Mouse (Mus musculus) layer of hippocampus, adult 9-10 months (tissue): ENCODE results near the gene Cpne9.

Experiments
- DNase-seq: peaks from one replicate; pipeline ENCODE4 v3.0.0; 2022; ENCODE audit warnings: low spot score

The Cpne9 gene

DNA sequence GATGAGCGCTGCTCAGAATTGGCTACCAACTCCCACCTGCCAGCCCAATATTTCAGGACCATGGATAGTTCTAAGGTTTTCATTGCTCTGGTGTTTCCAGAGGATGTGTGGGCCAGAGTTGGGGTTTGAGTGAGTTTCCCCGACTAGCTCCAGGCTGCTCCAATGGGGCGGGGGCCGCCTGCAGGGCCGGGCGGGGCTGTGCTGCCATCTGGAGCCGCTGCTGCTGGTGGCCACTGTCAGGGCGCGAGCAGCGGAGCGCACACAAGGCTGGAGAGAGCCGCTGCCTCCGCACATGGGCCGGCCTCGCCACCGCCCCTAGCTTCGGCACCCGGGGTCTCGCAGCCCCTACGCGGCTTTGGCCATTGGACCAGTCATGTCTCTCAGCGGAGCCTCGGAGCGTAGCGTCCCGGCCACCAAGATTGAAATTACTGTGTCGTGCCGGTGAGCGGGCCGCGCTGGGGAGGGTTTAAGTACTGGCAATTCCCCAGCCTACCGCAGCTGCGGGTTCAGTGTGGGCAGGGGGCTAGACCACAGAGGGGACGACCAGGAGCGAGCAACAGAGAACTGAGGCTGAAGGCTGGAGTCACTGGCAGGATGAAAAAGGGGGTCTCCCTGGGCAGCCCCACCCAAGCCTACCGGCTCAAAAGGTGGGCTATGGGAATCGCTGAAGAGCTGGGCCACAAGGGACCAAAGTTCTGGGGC lies at the start of gene Cpne9:
Gene Cpne9, plus strand, starts transcription at position 207 of the 702 bp plus-strand sequence.
- DNase-seq, result no peak

DNA sequence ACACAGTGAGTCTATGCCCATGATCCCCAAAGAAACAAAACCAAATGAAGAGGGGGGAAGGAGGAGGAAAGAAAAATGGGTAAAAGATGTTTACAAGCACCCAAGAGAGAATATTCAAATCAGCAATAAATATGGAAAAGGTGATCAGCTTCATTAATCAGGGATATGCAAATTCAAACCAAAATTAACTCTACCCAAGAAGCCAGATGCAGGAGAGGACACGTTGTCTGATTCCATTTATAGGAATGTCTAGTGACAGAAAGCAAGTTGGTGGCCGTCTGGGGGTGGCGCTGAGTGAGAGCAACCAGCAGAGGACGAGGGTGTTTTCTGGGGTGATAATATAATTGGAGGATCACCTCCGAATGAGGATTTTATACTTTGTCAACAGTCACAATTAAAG lies 47.0 kb upstream of the Cpne9 start:
- no peak for DNase-seq

DNA sequence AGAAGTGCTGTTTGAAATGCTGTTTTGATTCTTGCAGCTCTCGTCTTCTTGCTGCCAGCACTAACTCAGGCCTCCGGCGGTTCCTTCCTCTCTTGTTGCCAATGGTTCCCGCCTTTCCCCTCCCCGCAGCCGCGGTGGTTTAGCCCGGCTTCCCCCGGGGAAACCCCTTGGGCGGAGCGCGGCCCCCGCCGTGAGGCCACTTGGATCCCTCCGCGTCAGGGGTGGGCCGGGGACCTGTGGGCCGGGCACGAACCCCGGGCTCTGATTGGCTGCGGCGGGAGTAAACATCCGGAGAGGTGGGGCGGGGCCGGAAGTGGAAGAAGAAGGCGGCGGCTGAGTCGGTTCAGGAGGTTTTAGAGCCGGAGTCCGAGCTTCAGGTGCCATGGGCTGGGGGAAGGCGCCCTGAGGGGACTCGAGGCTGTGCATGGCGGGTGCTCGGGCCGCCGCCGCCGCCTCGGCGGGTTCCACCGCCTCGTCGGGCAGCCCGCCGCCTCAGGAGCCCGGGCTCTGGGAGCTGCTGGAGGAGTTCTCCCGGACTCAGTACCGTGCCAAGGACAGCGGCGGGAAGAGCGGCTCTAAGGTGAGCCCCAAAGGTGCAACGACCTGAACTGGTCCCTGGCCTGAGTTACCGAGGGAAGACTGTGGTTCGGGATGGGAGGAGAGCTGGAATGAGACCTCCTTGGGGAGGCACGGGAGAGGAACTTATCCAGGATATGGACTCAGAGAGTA lies 44.4 kb upstream of the Cpne9 start, which contains the start of gene Mtmr14:
Gene Mtmr14, plus strand, starts transcription at position 302 of the 729 bp plus-strand sequence.
- DNase-seq, result peak; percentile 95

DNA sequence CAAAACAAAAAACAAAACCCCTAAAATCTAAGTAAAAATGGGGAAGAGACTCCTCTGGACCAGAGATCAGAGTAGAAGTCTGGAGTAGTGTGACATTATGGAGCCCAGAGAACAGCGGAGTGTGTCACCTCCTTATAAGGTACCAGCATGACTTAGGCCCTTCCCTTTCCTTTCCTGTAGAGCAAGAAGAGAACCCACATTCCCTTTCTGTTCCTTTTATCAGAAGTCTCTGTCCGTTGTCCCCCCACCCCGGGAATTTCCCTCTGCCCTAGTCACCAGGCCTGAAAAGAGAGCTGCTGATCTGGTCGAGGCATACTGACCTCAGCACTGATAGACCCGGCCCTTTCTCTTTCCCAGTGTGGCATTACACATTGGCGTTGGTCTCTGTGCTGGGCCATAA lies 43.7 kb upstream of the Cpne9 start:
- DNase-seq, result no peak

DNA sequence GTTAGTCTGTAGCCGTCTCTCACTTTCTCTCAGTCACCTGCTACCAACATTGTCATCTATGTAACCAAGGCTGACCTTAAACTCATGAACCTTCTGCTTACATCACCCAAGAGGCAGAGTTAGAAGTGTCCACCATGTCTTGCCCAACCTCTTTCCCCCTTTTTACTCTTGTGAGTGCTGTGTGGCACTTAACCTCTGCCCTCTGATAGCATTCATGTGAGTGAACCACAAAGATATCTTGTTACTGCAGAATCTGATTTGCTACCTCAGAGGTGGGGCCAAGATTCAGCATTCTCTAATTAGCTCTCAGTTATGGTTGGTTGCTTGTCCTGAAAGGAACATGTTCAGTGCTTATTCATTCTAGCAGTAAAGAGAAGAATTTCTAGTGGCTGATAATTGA lies 39.4 kb upstream of the Cpne9 start:
- no peak for DNase-seq

DNA sequence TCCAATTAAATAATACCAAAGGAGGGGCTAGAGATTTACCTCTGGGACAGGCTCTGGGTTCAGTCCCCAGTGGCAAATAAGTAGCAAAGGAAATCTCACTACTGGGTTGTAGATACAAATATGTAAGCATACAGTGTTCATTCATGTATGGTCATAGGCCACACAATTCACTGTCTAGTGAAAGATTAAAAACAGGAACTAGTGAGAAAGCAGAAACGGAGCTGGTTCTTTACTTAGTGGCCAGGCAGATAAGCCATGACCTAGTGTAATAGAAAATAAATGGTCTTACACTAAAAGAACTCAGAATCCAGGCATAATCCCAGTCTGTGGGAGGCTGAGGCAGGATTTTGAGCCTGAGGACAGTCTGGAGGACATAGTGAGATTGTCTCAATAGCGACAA lies 36.5 kb upstream of the Cpne9 start:
- DNase-seq, result no peak

DNA sequence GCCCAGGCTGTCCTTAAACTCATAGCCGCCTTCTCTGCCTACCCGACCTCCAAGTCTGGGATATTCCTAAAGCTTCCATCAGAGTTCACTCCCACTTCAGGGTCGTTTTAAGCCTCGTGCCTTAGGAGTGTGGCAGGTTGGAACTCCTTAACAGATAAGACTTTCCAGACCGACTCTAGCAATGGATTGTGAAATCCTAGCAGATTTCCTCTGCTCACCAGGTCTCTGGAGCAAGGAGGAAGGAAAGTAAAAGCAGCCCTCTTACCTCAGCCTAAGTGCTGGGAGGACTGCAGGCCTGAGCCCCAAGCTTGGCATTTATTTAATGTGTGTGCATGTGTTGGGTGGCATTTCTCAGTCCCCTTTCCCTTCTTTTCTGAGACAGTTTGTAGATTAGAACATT lies 31.3 kb upstream of the Cpne9 start:
- DNase-seq, result no peak

DNA sequence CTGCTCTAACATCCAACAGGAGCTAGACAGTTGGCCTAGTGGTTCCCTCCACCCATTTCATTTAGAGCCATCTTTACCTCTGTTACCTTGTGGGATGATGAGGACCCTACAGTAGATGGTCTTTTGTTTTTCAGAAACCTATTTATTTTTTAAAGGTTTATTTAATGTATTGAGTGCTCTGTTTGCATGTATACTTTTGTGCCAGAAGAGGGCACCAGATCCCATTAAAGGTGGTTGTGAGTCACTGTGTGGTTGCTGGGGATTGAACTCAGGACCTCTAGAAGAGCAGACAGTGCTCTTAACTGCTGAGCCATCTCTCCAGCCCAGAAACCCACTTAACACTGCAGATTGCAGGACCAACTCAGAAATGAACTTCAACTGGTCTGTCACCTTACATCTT lies 30.2 kb upstream of the Cpne9 start:
- no peak for DNase-seq

DNA sequence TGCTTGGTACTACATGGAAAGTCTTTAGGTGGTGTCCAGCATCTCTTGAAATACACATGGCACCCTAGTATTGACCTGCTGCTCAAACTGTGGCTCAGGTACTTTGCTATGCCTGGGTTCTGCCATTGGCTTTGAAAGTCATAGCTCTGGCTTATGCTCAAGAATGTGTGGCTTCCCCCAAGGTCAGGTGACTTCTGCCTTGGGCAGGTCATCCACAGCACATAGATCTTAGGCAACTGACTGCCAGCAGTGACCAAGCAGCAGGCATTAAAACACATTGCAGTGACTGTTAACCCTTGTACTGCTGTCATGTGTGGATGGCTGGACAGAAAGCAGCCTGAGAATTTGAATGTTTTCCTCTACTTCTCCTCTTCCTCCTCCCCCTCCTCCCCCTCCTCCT lies 27.2 kb upstream of the Cpne9 start:
- no peak for DNase-seq

DNA sequence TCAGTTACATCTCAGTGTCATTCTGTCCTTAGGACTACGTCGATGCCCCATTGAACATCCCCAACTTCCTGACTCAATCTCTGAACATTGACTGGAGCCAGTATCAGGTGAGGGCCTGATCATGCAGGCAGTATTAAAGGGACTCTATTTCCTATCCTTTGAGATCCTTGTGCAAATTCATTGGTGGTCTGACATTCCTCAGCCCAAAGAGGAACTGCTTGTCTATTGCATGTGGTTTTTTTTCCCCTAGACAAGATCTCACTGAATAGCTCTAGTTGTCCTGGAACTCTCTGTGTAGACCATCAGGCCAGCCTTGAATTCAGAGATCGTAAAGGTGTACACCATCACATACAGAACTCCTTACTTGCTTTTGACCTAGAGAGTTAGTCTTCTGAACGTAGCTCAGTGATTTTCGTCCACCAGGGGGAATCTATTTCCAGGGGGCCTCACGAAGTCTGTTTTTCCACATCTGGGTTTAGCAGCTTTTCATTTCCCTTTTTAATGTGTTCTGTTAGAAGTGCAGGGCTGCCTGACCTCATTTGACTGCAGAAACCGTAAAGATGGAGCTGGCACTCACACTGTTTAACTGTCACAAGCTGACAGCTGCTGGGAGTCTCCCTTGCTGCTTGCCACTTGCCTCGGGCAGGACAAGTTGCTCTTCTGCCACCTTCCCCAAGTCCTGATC lies 20.8 kb upstream of the Cpne9 start:
- no peak for DNase-seq

DNA sequence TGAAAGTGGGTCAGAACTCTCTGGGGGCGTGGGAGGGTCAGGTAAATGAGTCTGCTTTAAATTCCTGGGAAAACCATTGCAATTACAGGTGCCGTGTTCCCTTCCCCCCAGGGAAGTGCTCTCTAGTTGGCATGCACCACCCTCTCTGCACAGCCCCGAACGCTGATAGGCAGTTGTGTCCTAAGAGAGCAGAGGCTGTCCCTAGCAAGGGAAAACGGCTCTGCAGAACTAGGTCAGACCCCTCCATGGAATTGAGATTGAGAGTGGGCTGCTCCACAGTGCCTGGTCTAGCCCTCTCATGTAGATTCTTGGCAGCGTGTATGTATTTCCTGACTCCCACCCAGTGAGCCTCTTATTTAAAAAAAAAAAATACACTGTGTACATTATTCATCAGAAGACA lies 18.6 kb upstream of the Cpne9 start:
- DNase-seq, result no peak

DNA sequence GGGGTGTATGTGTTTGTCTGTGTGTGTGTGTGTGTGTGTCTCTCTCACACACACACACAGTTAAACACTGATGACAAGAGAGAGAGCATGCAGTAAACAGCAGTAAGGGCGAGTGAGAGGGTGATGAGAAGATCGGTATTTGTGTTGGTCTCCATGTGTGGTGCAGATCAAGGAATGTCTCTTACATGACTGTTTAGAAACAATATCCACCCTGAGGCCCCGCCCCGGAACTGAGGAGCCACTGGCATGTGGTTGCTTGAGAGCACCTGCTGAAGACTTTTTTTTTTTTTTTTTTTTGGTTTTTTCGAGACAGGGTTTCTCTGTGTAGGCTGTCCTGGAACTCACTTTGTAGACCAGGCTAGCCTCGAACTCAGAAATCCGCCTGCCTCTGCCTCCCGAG lies 17.7 kb upstream of the Cpne9 start:
- no peak for DNase-seq

DNA sequence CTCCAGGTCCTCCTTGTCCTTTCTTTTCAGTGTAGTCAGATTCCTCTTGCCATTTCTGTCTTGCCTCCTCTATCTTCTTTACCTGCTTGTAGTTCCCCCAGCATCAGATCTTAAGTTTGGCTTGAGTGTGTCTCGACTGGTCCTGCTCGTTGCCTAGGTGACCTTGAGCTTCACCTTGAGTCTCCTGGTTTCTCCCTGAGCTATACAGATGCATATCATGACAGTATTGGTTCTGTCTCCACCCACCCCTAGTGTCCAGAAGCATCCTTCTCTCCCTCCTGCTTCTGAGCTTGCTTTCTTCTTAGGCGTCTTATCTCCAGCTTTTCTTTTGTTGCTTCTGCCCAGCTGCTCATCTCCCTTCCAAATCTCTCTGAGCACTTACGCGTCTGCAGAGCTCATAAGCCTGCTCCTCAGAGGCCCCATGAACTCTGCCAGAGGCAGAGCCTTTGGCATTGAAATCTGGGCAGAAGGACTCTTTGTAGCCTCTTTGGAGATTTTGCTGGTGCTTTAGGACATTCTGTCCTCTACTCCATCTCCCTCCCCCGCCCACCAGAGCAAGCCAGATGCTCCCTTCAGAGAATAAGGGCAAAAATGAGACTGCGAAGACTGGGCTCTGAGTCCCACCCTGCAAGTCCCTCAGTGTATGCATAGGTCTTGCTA lies 15.0 kb upstream of the Cpne9 start:
- no peak for DNase-seq

DNA sequence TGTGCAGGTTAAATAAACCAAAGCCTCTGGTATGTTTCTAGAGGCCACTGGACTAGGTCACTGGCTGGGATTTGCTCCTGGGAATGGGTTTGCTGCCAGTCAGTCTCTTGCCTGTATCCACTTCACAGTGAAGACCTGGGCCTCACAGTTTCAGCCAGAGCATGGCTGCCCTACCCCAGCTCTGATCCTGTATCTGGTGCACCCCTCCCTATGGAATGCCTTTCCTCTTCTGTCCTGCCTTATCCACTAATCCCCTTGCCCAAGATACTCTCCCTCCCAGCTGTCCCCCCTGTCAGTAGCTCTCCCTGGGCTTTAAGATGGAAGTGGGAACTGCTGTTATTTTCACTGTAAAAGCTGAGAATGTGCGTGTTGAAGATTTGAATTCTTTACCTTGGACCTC lies 14.1 kb upstream of the Cpne9 start:
- no peak for DNase-seq

DNA sequence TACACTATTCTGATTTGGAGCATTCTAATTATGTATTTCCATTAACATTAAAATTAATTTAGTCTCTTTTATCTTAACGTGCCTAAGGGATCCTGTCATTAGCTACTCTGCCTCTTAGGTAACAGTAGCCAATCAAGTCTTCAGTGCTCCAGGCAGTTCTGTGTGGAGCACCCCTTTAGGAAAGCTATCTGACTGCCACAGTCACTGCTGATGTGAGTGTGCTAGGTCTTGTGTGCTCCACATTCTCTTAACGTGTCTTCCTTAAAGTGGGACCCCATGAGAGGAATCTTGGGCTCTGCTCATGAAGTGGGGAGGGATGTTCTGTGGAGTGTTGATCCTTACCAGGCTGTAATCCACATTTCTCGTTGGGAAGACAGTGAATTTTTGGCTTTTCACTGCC lies 9.7 kb upstream of the Cpne9 start:
- DNase-seq, result no peak

DNA sequence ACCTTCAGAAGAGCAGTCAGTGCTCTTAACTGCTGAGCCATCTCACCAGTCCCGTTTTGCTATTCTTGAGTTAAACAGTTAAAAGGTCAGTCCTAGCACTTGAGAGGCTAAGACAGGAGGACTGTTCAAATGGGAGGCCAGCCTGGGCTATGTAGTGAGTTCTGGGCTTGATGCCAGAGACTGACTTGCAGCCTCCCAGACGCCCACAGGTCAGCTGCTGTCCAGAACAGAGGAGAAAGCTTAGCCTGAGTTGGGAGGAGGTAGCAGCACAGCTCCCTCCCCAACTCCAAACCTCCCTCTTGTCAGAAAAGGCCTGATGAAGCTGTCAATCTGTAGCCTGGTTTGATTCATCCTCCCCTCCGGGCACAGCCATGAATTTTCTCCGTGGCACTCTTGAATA lies 5.3 kb upstream of the Cpne9 start:
- DNase-seq, result peak; percentile 15

DNA sequence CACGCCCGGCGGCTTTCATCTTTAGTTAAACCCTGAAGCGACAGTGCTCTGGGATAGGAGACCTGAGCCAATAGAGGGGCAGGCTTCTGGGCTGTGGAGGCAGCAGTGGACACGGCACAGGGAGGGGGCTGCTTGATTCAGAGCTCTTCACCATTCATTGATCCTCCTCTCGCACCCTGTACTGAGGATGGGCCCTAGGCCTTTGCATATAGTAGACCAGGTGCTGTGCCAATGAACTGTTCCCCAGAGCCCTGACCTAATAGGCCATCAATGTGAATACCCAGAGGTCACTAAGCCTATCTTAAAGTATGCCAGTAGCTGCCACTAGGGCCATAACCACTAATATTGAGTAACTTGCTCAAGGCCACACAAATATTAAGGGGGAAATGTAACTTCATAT lies 431 bp upstream of the Cpne9 start:
- DNase-seq, result no peak

DNA sequence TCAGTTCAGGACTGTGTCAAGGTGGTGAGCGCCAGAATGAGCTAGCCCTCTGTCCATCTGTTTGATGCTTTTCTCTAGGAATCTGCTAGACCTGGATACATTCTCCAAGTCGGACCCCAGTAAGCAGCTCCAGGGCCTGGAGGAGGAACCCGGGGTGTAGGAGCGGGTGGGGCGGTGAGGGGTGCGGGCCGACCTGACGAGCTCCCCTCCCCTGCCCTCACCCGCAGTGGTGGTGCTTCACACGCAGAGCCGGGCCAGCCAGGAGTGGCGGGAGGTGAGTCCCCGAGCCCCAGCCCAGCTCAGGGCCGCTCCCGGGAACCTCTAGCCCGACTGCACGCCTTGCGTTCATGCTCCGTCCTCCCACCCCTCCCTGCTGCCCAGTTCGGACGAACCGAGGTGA lies 862 bp downstream of the Cpne9 start:
- DNase-seq, result no peak

DNA sequence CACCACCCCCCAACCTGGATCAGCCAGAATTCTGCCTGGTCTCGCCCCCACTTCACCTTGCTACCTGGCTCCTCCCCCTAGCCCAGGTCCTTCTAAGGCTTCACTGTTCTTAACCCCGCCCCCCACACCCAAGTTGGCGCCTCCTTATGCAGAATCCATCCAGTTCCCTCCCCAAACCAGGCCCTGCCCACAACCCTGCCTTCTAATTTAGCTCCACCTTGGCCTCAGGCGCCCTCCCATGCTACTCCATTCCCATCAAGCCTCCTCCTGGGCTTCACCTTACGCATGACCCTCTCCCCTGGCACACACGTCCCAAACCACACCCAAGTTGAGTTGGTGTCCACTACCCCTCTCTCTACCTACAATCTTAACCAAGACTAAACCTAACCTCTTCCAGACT lies 1.4 kb downstream of the Cpne9 start:
- DNase-seq, result no peak

DNA sequence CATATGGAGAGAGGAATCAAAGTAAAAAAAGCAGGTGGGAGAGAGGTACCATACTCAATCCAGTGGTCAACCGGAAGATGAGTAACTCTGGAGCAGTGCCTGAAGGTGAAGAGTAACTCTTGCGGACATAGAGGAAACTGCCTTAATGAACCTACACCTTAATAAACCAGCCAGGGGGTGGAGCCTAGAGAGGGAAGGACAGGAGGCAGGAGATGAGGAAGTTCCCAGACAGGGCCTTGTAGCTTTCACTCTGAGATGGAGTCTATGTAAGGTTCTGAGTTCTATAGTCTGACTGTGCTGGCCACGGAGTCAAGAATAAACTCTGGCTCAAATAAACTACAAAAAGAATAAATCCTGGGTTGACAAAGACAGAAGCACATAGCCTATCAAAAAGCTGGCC lies 2.8 kb downstream of the Cpne9 start:
- no peak for DNase-seq

DNA sequence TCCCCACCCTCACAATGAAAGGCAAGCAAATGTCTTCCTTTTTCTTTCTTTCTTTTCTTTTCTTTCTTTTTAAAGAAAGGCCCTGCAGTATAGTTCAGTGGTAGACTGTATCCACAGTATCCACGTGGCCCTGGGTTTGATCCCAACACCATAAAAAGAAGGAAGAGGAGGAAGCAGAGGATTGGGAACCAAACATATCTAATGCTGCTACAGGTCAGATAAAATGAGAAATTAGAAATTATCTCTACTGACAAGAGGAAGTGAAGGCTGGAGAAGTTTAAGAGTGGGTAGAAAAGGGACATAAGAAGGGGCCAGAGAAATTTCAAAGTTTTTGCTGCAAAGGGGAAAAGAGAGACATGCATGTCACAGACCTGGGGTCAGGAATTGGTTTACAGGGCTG lies 4.2 kb downstream of the Cpne9 start:
- DNase-seq, result no peak

DNA sequence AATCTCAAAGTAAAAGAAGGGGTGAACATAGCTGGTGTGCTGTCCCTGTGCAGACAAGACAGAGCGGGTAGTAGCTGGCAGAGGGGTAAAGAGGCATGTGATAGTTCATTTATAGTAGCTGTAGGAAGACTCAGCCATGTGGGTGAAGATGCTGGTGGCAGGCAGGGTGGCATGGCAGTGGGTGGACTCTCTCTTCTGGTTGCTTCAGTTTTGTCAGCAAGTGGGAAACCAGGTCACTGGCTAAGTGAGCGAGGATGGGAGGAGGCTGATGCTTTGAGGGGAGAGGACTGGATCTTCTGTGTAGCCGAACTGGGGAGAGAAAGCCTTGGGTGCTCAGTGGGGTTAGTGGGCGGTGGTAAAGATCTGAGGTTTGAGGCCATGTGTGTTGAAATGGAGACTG lies 5.1 kb downstream of the Cpne9 start:
- DNase-seq, result no peak

DNA sequence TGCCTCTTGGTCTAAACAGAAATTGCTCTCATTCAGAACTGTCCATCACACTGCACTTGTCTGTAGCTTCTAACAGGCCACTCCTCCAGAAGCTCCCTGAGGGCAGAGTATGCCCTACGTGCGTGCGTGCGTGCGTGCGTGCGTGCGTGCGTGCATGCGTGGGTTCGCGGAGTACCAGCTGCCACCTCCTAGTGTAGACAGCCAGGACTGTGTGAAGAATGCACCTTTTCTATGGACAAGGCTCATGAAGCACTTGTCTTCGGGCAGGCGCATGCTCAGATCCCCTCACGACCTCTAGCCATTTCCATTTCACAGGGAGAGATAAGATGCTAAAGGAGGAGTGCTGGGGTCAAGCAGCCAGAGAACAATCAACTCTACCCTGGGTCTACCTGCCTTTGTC lies 7.2 kb downstream of the Cpne9 start:
- no peak for DNase-seq
